Mouse (Mus musculus) skeletal muscle tissue, adult 2 months (tissue): ENCODE measurements around the gene Acap2.

Experiments used
- DNase-seq: peaks from one replicate; pipeline ENCODE4 v3.0.0-alpha.2; 2012; ENCODE audit warnings: low read depth, low spot score

The Acap2 gene

GRCm38 (mm10) chr16:31048194-31048593 lies 152.9 kb downstream of the Acap2 start:
- DNase-seq, result no peak

- DNase-seq, result no peak
These were observed 153.7 kb downstream of the Acap2 start for GRCm38 (mm10) chr16:31047186-31047898.

- peak; percentile 20 for DNase-seq
These were observed 154.8 kb downstream of the Acap2 start for GRCm38 (mm10) chr16:31046217-31046659.

- no peak for DNase-seq
These were observed 155.8 kb downstream of the Acap2 start for GRCm38 (mm10) chr16:31045211-31045610.

GRCm38 (mm10) chr16:31043136-31043535 lies 157.9 kb downstream of the Acap2 start:
- no peak for DNase-seq
